Mouse (Mus musculus) liver, embryonic 11.5 days (tissue): ENCODE measurements around the gene Tnfsf14. TPM values are rescaled to one million over a fixed set of nuclear protein-coding genes. Genes with fewer than 3 reads are reported as not detected.

Source experiments
- ATAC-seq: fragments of 200-750 bp; cut with Nextera tagmentation; replicated peaks from 2 replicates; pipeline ENCODE4 v1.8.0; 2017; ENCODE audit warnings: moderate number of reproducible peaks, mild to moderate bottlenecking, moderate TSS enrichment, moderate library complexity; ENCODE audit not compliant: low FRiP score
- DNase-seq: peaks from one replicate; pipeline ENCODE4 v3.0.0-alpha.2; 2017; ENCODE audit warnings: low spot score
- H3K27ac ChIP-seq: fragments of 300-500 bp; sonication (generic); 2 replicates; pipeline ENCODE4 v1.5.1; 2014; ENCODE audit warnings: mild to moderate bottlenecking, low read depth, low read length, control low read depth
- H3K27me3 ChIP-seq: fragments of 300-500 bp; sonication (generic); replicated peaks from 2 replicates; pipeline ENCODE4 v1.6.1; 2014; ENCODE audit warnings: low read length, mixed read lengths; ENCODE audit not compliant: control insufficient read depth, insufficient read depth
- H3K36me3 ChIP-seq: fragments of 300-500 bp; sonication (generic); 2 replicates; pipeline ENCODE4 v1.6.1; 2014; ENCODE audit warnings: mild to moderate bottlenecking, low read length, moderate library complexity, mixed read lengths; ENCODE audit not compliant: control insufficient read depth, insufficient read depth
- H3K4me1 ChIP-seq: fragments of 300-500 bp; sonication (generic); replicated peaks from 2 replicates; pipeline ENCODE4 v1.6.1; 2014; ENCODE audit warnings: low read length, mixed read lengths; ENCODE audit not compliant: control insufficient read depth, insufficient read depth
- H3K4me2 ChIP-seq: fragments of 300-500 bp; sonication (generic); 2 replicates; pipeline ENCODE4 v1.6.1; 2014; ENCODE audit warnings: mild to moderate bottlenecking, control low read depth, moderate library complexity
- H3K4me3 ChIP-seq: fragments of 300-500 bp; sonication (generic); 2 replicates; pipeline ENCODE4 v1.5.1; 2014; ENCODE audit warnings: low read depth, low read length, control low read depth
- H3K9ac ChIP-seq: fragments of 300-500 bp; sonication (generic); 2 replicates; pipeline ENCODE4 v1.6.1; 2014; ENCODE audit warnings: low read depth, low read length, control low read depth
- H3K9me3 ChIP-seq: fragments of 300-500 bp; sonication (generic); 2 replicates; pipeline ENCODE4 v1.6.1; 2016; ENCODE audit warnings: low read length, inconsistent platforms, mixed read lengths; ENCODE audit not compliant: control insufficient read depth
- WGBS: fragments of 180-500 bp; shearing (Covaris S2); extraction: QIAGEN DNeasy Blood & Tissue Kit; methylation state at CpG from one replicate; pipeline ENCODE4 v1.1.7; 2014; 5-methylcytosine and 5-hydroxymethylcytosine counted together
- polyA plus RNA-seq: library from polyadenylated mRNA; unstranded; fragments of >200 nt; fragmentation: Nextera tagmentation; extraction: Ambion mirVana; gene quantifications from 2 replicates; pipeline ENCODE4 v1.2.1, GENCODE M21; 2014

The Tnfsf14 gene
- polyA plus RNA-seq, 1 experiment from 2014 or later, result 1.2 TPM

DNA sequence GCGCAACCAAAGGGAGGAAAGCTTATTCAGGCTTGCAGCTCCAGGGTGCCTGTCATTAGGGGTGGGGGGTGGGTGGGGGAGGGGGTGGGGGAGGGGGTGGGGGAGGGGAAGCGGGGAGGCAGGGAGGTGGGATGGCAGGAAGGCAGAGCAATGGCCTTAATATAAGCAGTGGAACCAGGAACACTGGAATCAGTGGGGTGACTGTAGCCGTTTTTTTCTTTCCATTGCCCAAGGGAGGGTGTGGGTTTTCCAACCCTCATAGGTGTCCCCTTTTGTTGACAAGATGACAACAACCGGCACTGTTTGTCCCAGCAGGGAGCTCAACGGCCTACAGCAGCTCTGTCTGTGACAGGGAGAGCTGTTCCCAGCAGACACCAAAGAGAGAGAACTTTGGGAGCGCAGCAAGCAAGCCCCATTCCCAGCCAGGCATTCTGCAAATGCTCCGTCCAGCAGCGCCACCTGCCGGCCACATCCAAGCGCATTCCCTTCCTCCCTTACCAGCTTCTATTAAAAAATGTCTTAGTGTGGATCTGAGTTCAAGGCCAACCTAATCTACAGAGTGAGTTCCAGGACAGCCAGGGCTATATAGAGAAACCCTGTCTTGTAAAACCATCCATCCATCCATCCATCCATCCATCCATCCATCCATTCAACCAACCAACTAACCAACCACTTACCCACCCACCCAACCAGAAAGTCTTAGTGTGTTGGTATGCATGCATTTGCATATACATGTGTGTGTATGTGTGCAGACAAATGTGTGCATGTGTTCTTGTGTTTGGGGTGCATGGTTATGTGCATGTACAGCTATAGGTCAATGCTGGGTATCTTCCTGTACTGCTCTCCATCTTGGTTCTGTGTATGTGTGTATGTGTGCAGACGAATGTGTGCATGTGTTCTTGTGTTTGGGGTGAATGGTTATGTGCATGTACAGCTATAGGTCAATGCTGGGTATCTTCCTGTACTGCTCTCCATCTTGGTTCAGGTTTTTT lies 26.9 kb downstream of the Tnfsf14 start:
- Histone ChIP-seq H3K4me3 (no peak overlapping the region), H3K9ac (no peak overlapping the region), H3K4me2 (no peak overlapping the region), H3K27ac (no peak overlapping the region), H3K4me1 (no peaks in the 10 kb centered on the region), H3K27me3 (no peaks in the 10 kb centered on the region), H3K9me3 (no peaks in the 10 kb centered on the region), H3K36me3 (no peaks in the 10 kb centered on the region)
- DNase-seq, result peak; percentile 81
- 12% methylated on average over 9 of the region's 11 CpGs for WGBS
- peak; percentile 50 for ATAC-seq

DNA sequence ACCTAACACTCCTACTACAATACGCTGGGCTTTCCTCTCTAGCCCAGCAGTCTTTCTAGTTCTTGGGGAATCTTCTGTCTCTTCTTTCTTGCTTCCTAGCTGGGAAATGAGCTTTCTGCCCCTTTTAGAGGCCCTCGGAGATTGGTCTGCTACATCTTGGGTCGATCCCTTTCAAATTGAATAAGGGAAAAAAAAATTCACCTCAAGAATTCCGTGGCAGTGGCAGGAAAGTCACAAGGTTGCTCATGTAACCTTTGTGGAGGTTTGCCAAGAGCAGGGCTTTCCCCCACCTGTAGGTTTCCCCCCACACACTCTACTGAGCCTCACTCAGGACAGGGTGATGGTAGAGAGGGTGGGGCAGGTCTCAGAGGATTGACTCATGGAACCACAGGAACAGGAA lies 40.2 kb downstream of the Tnfsf14 start:
- no peaks in the 10 kb centered on the region for H3K4me1 ChIP-seq
- no peak for DNase-seq
- H3K4me2 ChIP-seq, result no peak overlapping the region
- no peak overlapping the region for H3K9ac ChIP-seq
- no peaks in the 10 kb centered on the region for H3K36me3 ChIP-seq
- H3K4me3 ChIP-seq, result no peak overlapping the region
- H3K27ac ChIP-seq, result no peak overlapping the region
- peaks cover 23% of the 10 kb centered on the region for H3K27me3 ChIP-seq
- H3K9me3 ChIP-seq, result no peaks in the 10 kb centered on the region
- no peak for ATAC-seq
- WGBS, result 75% methylated on average over 4 of the region's 4 CpGs

DNA sequence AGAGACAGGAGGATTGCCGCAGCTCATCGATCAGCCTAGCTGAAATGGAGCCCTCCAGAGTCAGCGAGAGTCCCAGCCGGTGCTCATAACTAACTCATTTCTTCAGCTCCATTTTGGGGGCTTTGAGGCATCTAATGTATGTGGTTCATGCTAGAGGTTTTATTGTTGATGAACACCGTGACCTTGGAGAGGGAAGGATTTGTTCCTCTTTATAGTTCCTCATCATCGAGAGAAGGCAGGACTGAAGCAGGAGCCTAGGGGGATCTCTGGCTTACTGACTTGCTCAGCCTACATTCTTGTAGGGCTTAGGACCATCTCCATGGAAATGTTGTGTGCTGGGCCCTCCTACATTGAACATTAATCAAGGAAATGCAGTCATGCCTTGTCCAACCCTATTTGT lies 41.0 kb downstream of the Tnfsf14 start:
- H3K9me3 ChIP-seq, result no peaks in the 10 kb centered on the region
- H3K36me3 ChIP-seq, result no peaks in the 10 kb centered on the region
- no peak overlapping the region for H3K4me3 ChIP-seq
- 80% methylated on average over 6 of the region's 6 CpGs for WGBS
- H3K4me2 ChIP-seq, result no peak overlapping the region
- no peaks in the 10 kb centered on the region for H3K4me1 ChIP-seq
- H3K9ac ChIP-seq, result no peak overlapping the region
- ATAC-seq (no peak), DNase-seq (no peak)
- H3K27ac ChIP-seq, result no peak overlapping the region
- peaks cover 31% of the 10 kb centered on the region for H3K27me3 ChIP-seq

DNA sequence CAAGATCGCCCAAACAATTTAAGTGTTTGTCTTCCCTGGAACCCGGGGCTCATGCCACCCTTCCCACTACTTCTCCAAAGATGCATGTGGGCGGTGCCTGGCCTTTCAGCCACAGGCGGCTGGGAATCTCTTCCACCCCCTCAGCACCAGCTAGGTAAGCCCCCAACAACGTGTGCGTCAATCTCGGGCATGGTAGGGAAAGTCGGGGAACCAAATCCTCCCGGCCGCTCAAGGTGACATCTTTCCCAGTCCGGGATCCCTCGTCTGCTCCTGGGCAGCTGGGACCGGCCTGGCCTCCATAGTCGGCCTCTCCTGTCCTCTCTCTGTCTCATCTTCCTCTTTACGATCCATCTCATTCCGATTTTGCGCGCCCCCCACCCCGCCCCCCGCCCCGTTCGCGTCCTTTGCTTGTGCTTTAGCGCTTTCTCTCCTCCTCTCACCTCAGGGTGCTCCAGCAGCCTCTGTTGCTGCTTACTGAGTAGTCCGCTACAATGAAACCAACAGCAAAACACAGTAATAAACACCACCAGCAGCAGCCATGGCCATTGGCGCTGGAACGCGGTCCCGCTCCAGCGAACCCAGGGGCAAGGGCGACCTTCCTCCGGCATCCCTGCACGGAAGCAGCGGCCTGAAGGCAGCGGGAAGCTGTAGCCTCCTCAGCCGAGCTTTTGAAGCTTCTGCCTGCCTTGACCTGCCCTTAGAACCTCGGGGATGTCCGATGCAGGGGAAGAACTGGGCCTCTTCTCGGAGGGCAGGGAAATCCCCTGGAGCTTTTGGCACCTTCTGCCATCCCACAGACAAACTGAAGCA lies 44.8 kb downstream of the Tnfsf14 start, which contains the start of gene Cd70:
Cd70 (minus strand) TSS at position 784 of the 810 bp plus-strand sequence.
- peak within 1 kb of the TSS; percentile 42 for H3K4me2 ChIP-seq

DNA sequence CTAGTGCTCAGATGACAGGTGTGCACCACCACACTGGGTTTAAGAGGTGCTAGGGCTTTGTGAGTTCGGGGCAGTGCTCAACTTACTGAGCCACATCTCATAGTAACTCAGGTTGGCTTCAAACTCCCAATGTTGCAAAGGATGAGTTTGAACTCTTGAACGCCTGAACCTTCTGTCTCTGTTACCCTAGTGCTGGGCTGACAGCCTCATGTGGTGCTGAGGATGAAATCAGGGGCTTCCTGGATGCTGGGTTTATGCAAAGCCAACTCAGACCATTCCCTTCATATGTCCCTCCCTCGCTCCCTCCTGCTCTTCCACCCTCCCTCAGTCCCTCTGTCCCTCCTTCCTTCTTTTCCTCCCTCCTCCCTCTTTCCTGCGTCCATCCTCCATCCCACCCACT lies 45.6 kb downstream of the Tnfsf14 start:
- DNase-seq (no peak), ATAC-seq (no peak)
- H3K36me3 ChIP-seq, result no peaks in the 10 kb centered on the region
- H3K27me3 ChIP-seq, result peaks cover 52% of the 10 kb centered on the region
- H3K4me3 ChIP-seq, result no peak overlapping the region
- no peak overlapping the region for H3K27ac ChIP-seq
- H3K9ac ChIP-seq, result no peak overlapping the region
- H3K9me3 ChIP-seq, result no peaks in the 10 kb centered on the region
- 50% methylated on average over 4 of the region's 4 CpGs for WGBS
- no peak overlapping the region for H3K4me2 ChIP-seq
- no peaks in the 10 kb centered on the region for H3K4me1 ChIP-seq

More for the DNA sequence above, 44.8 kb downstream of the Tnfsf14 start, which contains the start of gene Cd70:
- Histone ChIP-seq H3K36me3 (no peaks in the 10 kb centered on the region), H3K9ac (no peak within 1 kb of the TSS), H3K4me1 (no peaks in the 10 kb centered on the region), H3K4me3 (peak within 1 kb of the TSS; percentile 22), H3K27me3 (peaks cover 52% of the 10 kb centered on the region), H3K27ac (no peak within 1 kb of the TSS), H3K9me3 (no peaks in the 10 kb centered on the region)
- DNase-seq (peak; percentile 37), ATAC-seq (no peak)
- 6% methylated on average over 38 of the region's 39 CpGs for WGBS

DNA sequence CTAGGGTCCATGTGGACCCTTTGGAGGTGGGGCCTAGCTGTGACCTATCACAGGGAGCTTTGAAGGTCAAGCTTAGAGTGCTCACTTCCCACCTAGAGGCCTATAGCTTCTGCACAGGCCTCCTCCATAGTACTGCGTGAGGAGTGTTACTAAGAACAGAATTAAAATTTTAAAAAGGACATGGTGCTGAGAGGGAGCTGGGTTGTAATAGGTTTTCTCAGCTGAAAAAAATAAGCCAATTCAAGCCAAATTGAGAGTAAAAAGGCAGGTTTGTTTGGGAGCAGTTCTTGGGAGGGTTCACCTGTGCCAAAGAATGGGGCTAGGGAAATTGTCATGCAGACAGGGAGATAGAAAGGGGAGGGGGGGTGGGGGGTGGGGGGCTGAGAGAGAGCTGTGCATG lies 48.9 kb downstream of the Tnfsf14 start:
- Histone ChIP-seq H3K4me1 (no peaks in the 10 kb centered on the region), H3K27me3 (peaks cover 42% of the 10 kb centered on the region), H3K9me3 (no peaks in the 10 kb centered on the region), H3K4me2 (no peak overlapping the region), H3K4me3 (no peak overlapping the region), H3K36me3 (no peaks in the 10 kb centered on the region), H3K27ac (no peak overlapping the region), H3K9ac (no peak overlapping the region)
- DNase-seq (no peak), ATAC-seq (no peak)
- 82% methylated on average over 1 of the region's 1 CpGs for WGBS

DNA sequence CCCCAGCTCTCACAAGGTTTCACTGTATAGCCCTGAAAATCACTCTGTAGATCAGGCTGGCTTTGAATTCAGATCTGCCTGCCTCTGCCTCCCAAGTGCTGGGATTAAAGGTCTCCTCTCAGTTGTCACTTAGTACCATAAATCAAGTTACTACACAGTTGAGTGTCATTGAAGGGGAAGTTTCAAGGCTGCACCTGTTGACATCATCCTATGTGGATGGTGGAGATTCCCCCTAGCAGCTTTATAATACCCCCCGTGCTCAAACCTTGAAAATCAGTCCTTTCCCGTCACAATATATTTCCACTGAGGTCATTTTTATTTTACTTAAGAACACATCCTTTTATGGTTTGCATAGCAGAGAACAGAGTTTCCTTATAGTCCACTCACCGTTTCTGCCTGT lies 50.3 kb downstream of the Tnfsf14 start:
- ATAC-seq (no peak), DNase-seq (no peak)
- WGBS, result 75% methylated on average over 3 of the region's 3 CpGs
- H3K9ac ChIP-seq, result no peak overlapping the region
- peaks cover 28% of the 10 kb centered on the region for H3K27me3 ChIP-seq
- no peaks in the 10 kb centered on the region for H3K4me1 ChIP-seq
- no peaks in the 10 kb centered on the region for H3K9me3 ChIP-seq
- no peaks in the 10 kb centered on the region for H3K36me3 ChIP-seq
- no peak overlapping the region for H3K4me2 ChIP-seq
- no peak overlapping the region for H3K27ac ChIP-seq
- H3K4me3 ChIP-seq, result no peak overlapping the region

DNA sequence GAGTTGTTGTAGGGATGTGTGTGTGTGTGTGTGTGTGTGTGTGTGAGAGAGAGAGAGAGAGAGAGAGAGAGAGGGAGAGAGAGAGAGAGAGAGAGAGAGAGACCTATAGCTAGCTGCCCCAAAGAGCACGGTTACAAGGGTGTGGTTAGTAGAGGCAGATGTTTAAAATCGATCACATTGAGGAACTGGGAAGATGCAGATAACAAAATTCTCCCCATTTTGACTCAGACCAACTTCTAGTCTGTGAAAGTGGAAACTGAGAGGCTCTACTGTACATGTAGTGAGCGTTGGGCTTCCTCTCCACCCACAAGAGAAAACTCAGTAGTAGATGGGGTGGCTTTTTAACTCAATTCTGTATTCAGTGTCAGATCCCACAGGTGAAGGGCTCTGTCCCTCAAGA lies 54.3 kb downstream of the Tnfsf14 start:
- Histone ChIP-seq H3K36me3 (no peaks in the 10 kb centered on the region), H3K27ac (no peak overlapping the region), H3K4me2 (no peak overlapping the region), H3K9ac (no peak overlapping the region), H3K9me3 (no peaks in the 10 kb centered on the region), H3K4me1 (no peaks in the 10 kb centered on the region), H3K27me3 (no peaks in the 10 kb centered on the region), H3K4me3 (no peak overlapping the region)
- ATAC-seq, result no peak
- 54% methylated on average over 3 of the region's 3 CpGs for WGBS
- no peak for DNase-seq
